In genomic region chr3:133429394-133430173, GRCm38 (mm10) we compare ENCODE assay signal across 13 mouse cellular contexts.
"Had no signal": no experiment of that assay in that cellular context is flagged by ENCODE, and none has a peak within 500 bp of the region (broad histone marks: within the 10 kb centered on the region; RNA-seq: fewer than 3 reads in every experiment).

No protein-coding gene starts in this region.

- H3K27ac ChIP-seq: intestine, embryonic 15.5 days; layer of hippocampus, adult 2 months; limb, embryonic 12.5 days; lung, embryonic 15.5 days; macrophage; midbrain, embryonic 12.5 days; stomach, embryonic 15.5 days had no signal

- H3K27me3 ChIP-seq: intestine, embryonic 15.5 days; limb, embryonic 12.5 days; lung, embryonic 15.5 days; megakaryocyte, embryonic 14.5 days; midbrain, embryonic 12.5 days; stomach, embryonic 15.5 days had no signal

- H3K4me1 ChIP-seq: intestine, embryonic 15.5 days; limb, embryonic 12.5 days; lung, embryonic 15.5 days; megakaryocyte, embryonic 14.5 days; midbrain, embryonic 12.5 days; stomach, embryonic 15.5 days had no signal

- H3K4me3 ChIP-seq: intestine, embryonic 15.5 days; layer of hippocampus, adult 2 months; limb, embryonic 12.5 days; lung, embryonic 15.5 days; megakaryocyte, embryonic 14.5 days; midbrain, embryonic 12.5 days; stomach, embryonic 15.5 days had no signal

- H3K4me2 ChIP-seq: intestine, embryonic 15.5 days; limb, embryonic 12.5 days; lung, embryonic 15.5 days; midbrain, embryonic 12.5 days; stomach, embryonic 15.5 days had no signal

- DNase-seq: liver; lung, postnatal 14 days; right cerebral cortex, postnatal 14 days; thymus, adult 2 months; thymus, postnatal 25 days had no signal

- ATAC-seq: intestine, embryonic 15.5 days had no signal

- H3K9ac ChIP-seq: intestine, embryonic 15.5 days; limb, embryonic 12.5 days; lung, embryonic 15.5 days; midbrain, embryonic 12.5 days; stomach, embryonic 15.5 days had no signal

- H3K36me3 ChIP-seq: intestine, embryonic 15.5 days; limb, embryonic 12.5 days; lung, embryonic 15.5 days; midbrain, embryonic 12.5 days; stomach, embryonic 15.5 days had no signal

- H3K9me3 ChIP-seq: intestine, embryonic 15.5 days; limb, embryonic 12.5 days; lung, embryonic 15.5 days; midbrain, embryonic 12.5 days; stomach, embryonic 15.5 days had no signal
